Mouse (Mus musculus) bone marrow, adult 2 months (tissue): ENCODE results near the gene Zfp790.

Source experiments
- CTCF ChIP-seq: fragments of 200-500 bp; IDR thresholded peaks from 2 replicates; pipeline ENCODE4 v1.5.1; 2011; ENCODE audit warnings: low read length, control low read depth; ENCODE audit not compliant: control insufficient read depth, insufficient read depth
- POLR2A ChIP-seq: fragments of 200-500 bp; IDR thresholded peaks from 2 replicates; pipeline ENCODE4 v1.6.1; 2011; ENCODE audit warnings: low read depth, mild to moderate bottlenecking, control low read depth, low read length, borderline replicate concordance; ENCODE audit not compliant: control insufficient read depth

DNA sequence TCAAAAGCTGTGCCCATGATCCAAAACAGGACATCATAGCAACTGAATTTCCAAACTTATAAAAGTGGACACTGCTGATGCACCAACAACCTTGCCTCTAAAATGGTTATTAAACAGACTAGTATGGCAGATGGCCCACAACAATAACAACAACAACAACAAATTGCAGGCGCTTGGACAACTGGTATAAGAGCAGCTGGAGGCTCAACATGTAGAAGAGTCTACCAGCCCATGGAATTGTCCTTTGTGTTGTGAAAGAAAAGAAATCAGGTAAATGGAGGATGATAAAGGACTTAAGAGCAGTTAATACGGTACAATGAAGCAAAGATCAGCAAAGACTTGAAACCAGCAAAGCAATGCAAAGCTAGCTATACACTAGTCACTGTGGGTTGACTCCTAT, 1.5 kb upstream of the Zfp790 start:
- TF ChIP-seq POLR2A: no peak
- TF ChIP-seq CTCF: no peak
